Mouse (Mus musculus): ENCODE data around the gene Slc41a2. TPM values are rescaled to one million over a fixed set of nuclear protein-coding genes. Genes with fewer than 3 reads are reported as not detected.

Slc41a2 gene
- total and polyA plus RNA-seq, 2 experiments from 2014 or later, result 11.9 to 42.0 TPM

DNA sequence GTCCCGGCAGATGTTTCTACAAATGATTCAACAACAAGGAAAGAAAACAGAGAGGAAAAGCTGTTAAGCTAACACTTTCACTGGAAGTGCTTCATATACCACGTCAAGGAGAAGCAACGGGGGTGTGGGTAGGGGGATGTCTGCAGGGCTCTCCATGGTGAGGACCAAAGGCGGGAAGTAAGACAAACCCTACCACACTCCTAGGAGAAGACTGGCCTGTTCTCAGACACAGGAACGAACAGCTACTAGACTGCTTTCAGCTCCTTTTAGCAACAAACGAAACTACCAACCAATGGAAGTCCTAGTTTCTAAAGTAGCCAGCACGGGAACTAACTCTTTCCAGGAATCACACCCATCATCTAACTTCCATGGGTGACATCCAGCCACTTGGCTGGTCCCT, 89.6 kb downstream of the Slc41a2 start:
- no peak overlapping the region for H3K4me3 ChIP-seq (ENCODE audit: low read depth, low read length)
- no peaks in the 10 kb centered on the region for H3K27me3 ChIP-seq (ENCODE audit: insufficient read depth, low read length)
- no peaks in the 10 kb centered on the region for H3K9me3 ChIP-seq (ENCODE audit: low read length)
- ATAC-seq (ENCODE audit: low FRiP score) (no peak), DNase-seq (ENCODE audit: low spot score) (no peak)
- no peak overlapping the region for H3K9ac ChIP-seq (replicated peaks; ENCODE audit: low read length, poor library complexity, severe bottlenecking)
- H3K27ac ChIP-seq (ENCODE audit: low read depth, low read length), result no peak overlapping the region
- H3K4me2 ChIP-seq (ENCODE audit: low read depth, low read length, poor library complexity, severe bottlenecking), result no peak overlapping the region
- WGBS, result 72% methylated on average over 7 of the region's 7 CpGs
- no peaks in the 10 kb centered on the region for H3K4me1 ChIP-seq (ENCODE audit: insufficient read depth, low read length)
- no peak for TF ChIP-seq CTCF (IDR thresholded peaks at IDR 0.05)
- no peaks in the 10 kb centered on the region; the same call in 1 of the 2 replicates for H3K36me3 ChIP-seq (ENCODE audit: insufficient read depth, low read length)

DNA sequence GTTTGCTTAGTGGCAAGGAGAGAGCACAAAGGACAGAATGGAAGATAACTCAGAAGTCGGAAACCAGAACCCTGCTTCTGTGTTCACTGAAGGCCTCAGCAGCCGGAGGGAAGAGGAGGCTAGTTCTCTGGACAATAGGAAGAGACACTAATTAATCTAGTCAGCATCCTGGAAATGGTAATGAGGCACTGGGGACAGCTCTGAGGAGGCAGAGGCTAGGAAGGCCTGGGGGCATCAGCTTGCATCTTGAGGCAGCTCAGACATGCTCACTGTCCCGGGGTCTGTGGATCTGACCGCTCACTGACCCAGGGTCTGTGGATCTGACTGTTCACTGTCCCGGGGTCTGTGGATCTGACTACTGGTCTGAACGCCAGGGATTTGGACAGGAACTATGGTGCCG, 92.0 kb downstream of the Slc41a2 start:
- no peak for ATAC-seq (ENCODE audit: low FRiP score)
- H3K9ac ChIP-seq (replicated peaks; ENCODE audit: low read length, poor library complexity, severe bottlenecking), result no peak overlapping the region

DNA sequence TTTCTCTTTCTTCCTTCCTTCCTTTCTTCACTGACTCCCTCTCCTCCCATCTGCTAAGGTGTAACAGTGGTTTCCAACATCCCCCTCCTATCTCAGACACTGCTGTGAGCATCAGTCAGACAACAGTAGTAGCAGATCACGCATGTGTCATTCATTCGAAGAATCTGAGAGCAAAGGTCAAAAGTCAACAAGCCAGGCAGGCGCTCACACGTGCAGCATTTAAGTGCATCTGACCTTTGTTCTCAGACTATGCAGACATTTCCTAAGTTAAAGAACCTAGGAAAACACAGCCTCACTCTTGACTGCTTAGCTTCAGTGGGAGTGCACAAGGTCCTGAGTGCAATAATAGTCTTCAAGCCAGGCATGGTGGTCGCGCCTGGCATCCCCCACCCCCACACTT, 93.6 kb downstream of the Slc41a2 start:
- Histone ChIP-seq H3K4me2 (ENCODE audit: low read depth, low read length, poor library complexity, severe bottlenecking) (no peak overlapping the region), H3K36me3 (ENCODE audit: insufficient read depth, low read length) (no peaks in the 10 kb centered on the region), H3K27me3 (ENCODE audit: insufficient read depth, low read length) (no peaks in the 10 kb centered on the region), H3K27ac (ENCODE audit: low read depth, low read length) (no peak overlapping the region), H3K9me3 (ENCODE audit: low read length) (no peaks in the 10 kb centered on the region), H3K4me1 (ENCODE audit: insufficient read depth, low read length) (no peaks in the 10 kb centered on the region), H3K9ac (replicated peaks; ENCODE audit: low read length, poor library complexity, severe bottlenecking) (no peak overlapping the region), H3K4me3 (ENCODE audit: low read depth, low read length) (no peak overlapping the region)
- WGBS, result 67% methylated on average over 6 of the region's 6 CpGs
- ATAC-seq (ENCODE audit: low FRiP score) (no peak), DNase-seq (ENCODE audit: low spot score) (no peak)
- no peak for TF ChIP-seq CTCF (IDR thresholded peaks at IDR 0.05)

More for the DNA sequence above, 92.0 kb downstream of the Slc41a2 start:
- TF ChIP-seq CTCF (IDR thresholded peaks at IDR 0.05), result no peak
- H3K36me3 ChIP-seq (ENCODE audit: insufficient read depth, low read length), result no peaks in the 10 kb centered on the region; the same call in 1 of the 2 replicates
- H3K4me3 ChIP-seq (ENCODE audit: low read depth, low read length), result no peak overlapping the region
- no peaks in the 10 kb centered on the region for H3K9me3 ChIP-seq (ENCODE audit: low read length)
- no peak for DNase-seq (ENCODE audit: low spot score)
- H3K27me3 ChIP-seq (ENCODE audit: insufficient read depth, low read length), result no peaks in the 10 kb centered on the region
- no peak overlapping the region for H3K27ac ChIP-seq (ENCODE audit: low read depth, low read length)
- H3K4me1 ChIP-seq (ENCODE audit: insufficient read depth, low read length), result no peaks in the 10 kb centered on the region
- WGBS, result 50% methylated on average over 7 of the region's 7 CpGs
- no peak overlapping the region for H3K4me2 ChIP-seq (ENCODE audit: low read depth, low read length, poor library complexity, severe bottlenecking)

DNA sequence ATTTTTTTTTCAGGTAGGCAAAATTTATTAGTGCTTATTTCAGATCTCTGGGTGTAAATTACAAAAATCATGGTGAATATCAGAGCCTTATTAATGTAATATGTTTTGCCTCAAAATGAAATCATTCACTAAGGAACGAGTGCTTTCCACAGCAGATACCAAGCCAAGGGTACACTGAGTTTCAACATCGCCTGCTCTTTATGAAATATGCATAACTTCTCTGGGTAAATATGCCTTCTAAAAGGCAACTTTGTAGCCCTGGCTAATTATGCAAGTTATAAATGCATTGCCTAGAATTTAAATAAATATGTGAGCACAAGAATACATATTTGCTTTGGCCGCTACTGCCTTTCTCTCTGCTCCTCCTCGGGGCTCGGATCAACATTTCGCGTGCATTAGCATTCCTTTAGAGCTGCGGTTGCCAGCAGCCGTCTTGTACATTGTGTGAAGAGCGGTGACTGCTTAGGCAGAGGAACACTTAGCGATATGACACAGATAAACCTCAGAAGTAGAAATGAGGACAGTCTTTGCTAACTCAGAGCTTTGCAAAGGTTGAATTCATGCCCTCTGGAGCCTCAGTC, 95.5 kb downstream of the Slc41a2 start:
- no peaks in the 10 kb centered on the region for H3K27me3 ChIP-seq (ENCODE audit: insufficient read depth, low read length)
- H3K4me1 ChIP-seq (ENCODE audit: insufficient read depth, low read length), result no peaks in the 10 kb centered on the region
- H3K36me3 ChIP-seq (ENCODE audit: insufficient read depth, low read length), result no peaks in the 10 kb centered on the region
- no peaks in the 10 kb centered on the region for H3K9me3 ChIP-seq (ENCODE audit: low read length)
- H3K9ac ChIP-seq (replicated peaks; ENCODE audit: low read length, poor library complexity, severe bottlenecking), result no peak overlapping the region
- 14% methylated on average over 11 of the region's 11 CpGs for WGBS
- ATAC-seq (ENCODE audit: low FRiP score) (no peak), DNase-seq (ENCODE audit: low spot score) (no peak)
- no peak overlapping the region for H3K4me3 ChIP-seq (ENCODE audit: low read depth, low read length)
- no peak for TF ChIP-seq CTCF (IDR thresholded peaks at IDR 0.05)
- H3K4me2 ChIP-seq (ENCODE audit: low read depth, low read length, poor library complexity, severe bottlenecking), result 0 out of 2 replicates have a peak overlapping the region, but pooled peaks have one; percentile 4
- no peak overlapping the region for H3K27ac ChIP-seq (ENCODE audit: low read depth, low read length)

DNA sequence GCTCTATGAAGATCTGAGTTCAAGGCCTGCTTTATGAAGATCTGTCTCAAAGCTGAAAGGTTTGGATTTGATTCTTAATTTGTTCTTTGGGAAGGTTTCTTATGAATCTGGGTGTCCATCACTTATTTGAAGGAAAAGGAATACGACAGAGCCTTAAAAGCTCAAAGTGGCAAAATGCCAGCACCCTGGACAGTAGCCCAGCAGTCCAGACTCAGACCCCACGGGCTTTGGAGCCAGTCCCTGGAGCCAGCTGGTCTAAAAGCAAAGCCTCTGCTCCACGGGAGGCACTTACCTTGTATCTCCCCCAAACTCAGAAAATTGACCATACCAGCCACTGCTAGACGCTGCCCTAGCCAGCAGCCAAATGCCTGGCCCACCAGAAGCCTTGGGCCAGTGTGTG, 103.3 kb downstream of the Slc41a2 start:
- H3K36me3 ChIP-seq (ENCODE audit: insufficient read depth, low read length), result no peaks in the 10 kb centered on the region
- H3K27me3 ChIP-seq (ENCODE audit: insufficient read depth, low read length), result no peaks in the 10 kb centered on the region
- no peak overlapping the region for H3K4me2 ChIP-seq (ENCODE audit: low read depth, low read length, poor library complexity, severe bottlenecking)
- H3K9ac ChIP-seq (replicated peaks; ENCODE audit: low read length, poor library complexity, severe bottlenecking), result no peak overlapping the region
- no peak overlapping the region for H3K4me3 ChIP-seq (ENCODE audit: low read depth, low read length)
- ATAC-seq (ENCODE audit: low FRiP score) (no peak), DNase-seq (ENCODE audit: low spot score) (no peak)
- no peak overlapping the region for H3K27ac ChIP-seq (ENCODE audit: low read depth, low read length)
- no peaks in the 10 kb centered on the region for H3K4me1 ChIP-seq (ENCODE audit: insufficient read depth, low read length)
- 47% methylated on average over 4 of the region's 4 CpGs for whole genome bisulfite sequencing
- TF ChIP-seq CTCF (IDR thresholded peaks at IDR 0.05), result no peak
- H3K9me3 ChIP-seq (ENCODE audit: low read length), result no peaks in the 10 kb centered on the region

DNA sequence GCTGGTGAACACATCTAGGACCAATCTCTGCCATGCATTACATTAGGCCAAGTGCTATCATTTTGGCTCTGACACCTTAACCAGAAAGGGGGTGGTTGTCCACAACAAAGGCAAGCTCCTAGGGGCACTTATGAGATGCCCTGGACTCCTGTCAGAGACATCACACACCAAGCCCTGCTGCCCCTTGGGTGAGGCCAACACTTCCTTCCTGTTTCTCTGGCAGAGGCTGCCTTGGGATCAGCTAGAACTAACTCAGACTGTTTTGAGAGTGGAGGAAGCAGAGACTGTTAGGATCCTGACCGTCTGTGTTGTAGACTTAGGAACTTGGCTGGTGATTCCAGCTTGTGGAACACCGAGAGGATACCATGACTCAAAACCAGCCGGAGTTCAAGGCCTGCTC, 103.7 kb downstream of the Slc41a2 start:
- no peak for ATAC-seq (ENCODE audit: low FRiP score)
- WGBS, result 86% methylated on average over 3 of the region's 3 CpGs
- Histone ChIP-seq H3K9me3 (ENCODE audit: low read length) (no peaks in the 10 kb centered on the region), H3K36me3 (ENCODE audit: insufficient read depth, low read length) (no peaks in the 10 kb centered on the region), H3K27me3 (ENCODE audit: insufficient read depth, low read length) (no peaks in the 10 kb centered on the region), H3K4me3 (ENCODE audit: low read depth, low read length) (no peak overlapping the region), H3K4me2 (ENCODE audit: low read depth, low read length, poor library complexity, severe bottlenecking) (no peak overlapping the region), H3K9ac (replicated peaks; ENCODE audit: low read length, poor library complexity, severe bottlenecking) (no peak overlapping the region), H3K27ac (ENCODE audit: low read depth, low read length) (no peak overlapping the region), H3K4me1 (ENCODE audit: insufficient read depth, low read length) (no peaks in the 10 kb centered on the region)
- DNase-seq (ENCODE audit: low spot score), result no peak
- no peak for TF ChIP-seq CTCF (IDR thresholded peaks at IDR 0.05)
